Mouse (Mus musculus): ENCODE results near the gene Olfr341.

Olfr341 gene

DNA sequence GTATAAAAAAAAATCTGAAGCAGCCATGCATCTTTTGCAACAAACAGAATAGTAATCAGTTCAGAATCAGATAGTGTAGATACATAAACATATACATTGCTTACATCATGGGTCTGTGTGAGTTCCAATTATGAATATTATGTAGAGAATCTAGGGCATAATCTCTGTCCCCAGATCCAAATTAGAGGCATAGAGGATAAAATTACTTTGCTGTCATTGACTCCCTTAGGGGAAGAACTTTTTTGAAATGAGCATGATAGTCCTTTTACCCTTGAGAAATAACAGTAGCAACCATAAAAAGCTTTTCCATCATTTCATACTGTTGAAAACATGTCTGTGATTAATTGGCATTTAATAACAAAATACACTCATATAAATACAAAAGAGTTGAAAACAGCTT is at the start of gene Olfr341:
TSS of gene Olfr341 (minus strand) at position 101 of the 400 bp plus-strand sequence.
- DNase-seq (ENCODE audit: low spot score): no peak

DNA sequence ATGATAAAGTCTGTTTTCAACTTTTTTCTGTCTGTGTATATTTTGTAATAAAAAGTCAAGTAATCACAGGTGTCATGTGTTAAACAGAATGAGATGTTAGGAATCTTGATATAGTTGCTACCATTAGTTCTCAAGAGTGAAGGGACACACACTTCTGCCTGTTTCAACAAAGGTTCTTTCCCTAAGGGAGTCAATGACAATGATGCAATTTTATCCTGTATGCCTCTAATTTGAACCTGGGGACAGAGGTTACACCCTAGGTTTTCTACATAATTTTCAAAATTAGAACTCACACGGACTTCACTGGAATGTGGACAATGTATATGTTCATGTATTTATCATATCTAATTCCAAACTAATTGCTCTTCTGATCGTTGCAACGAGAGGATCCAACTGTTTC is 42.4 kb upstream of the Olfr341 start, which contains the start of gene Olfr342:
TSS of gene Olfr342 (plus strand) at position 301 of the 400 bp plus-strand sequence.
- no peak for DNase-seq (ENCODE audit: low spot score)

DNA sequence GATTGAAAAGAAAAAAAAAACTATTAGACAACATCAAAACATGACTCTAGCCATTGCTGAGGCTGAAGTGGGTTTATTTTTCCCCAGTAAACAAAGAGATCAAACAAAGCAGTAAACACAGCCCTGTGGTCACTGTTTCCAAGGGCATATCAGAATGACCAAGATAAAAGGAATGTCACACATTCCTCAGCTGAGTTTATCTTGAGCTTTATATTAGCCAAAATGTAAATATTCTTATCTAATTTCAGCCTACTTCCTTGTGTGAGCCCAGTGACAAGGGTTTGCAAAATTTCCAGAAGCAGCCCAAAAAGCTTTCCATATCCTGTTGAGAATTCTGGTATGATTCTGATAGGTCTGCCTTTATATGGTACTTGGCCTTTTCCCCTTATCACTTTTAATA is 8.6 kb downstream of the Olfr341 start:
- DNase-seq (ENCODE audit: low spot score): no peak

DNA sequence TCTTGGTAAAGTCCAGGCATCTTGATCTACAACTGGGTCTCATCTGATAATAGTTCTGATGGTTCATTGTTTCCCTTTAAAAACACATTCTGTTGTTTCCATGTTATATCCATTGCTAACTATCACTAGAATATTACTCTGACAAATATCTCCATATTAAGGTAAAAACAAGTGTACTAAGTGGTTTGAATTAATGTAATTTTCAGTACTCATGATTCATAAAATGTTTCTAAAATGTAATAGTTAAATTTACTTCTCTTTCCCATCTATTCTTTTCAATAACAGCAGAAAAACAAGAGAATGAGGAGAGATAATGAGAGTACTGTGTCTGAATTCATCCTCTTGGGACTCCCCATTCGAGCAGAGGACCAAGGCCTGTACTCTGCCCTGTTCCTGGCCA is 30.0 kb downstream of the Olfr341 start, which contains the start of gene Olfr340:
TSS of gene Olfr340 (plus strand) at position 301 of the 400 bp plus-strand sequence.
- no peak for DNase-seq (ENCODE audit: low spot score)

Data from ovary, adult 18-20 months (tissue).